Mouse (Mus musculus) neural tube, embryonic 14.5 days (tissue): ENCODE measurements around the gene Cst11. TPM values are rescaled to one million over a fixed set of nuclear protein-coding genes. Genes with fewer than 3 reads are reported as not detected.
"Not testable (repeated sequence)": the region's sequence is repeated elsewhere in the genome, so short reads cannot be mapped to it uniquely, and the experiment has no call there.

Experiments used
- ATAC-seq: fragments of 200-750 bp; cut with Nextera tagmentation; 2 replicates; pipeline ENCODE4 v1.8.0; 2017; ENCODE audit warnings: low read depth, mild to moderate bottlenecking, moderate TSS enrichment, moderate library complexity
- H3K27ac ChIP-seq: fragments of 300-500 bp; sonication (generic); 2 replicates; pipeline ENCODE4 v1.5.1; 2014; ENCODE audit warnings: low read depth, mild to moderate bottlenecking, control low read depth, low read length, moderate library complexity, mixed read lengths
- H3K27me3 ChIP-seq: fragments of 300-500 bp; sonication (generic); 2 replicates; pipeline ENCODE4 v1.6.1; 2014; ENCODE audit warnings: low read length; ENCODE audit not compliant: control insufficient read depth, insufficient read depth
- H3K36me3 ChIP-seq: fragments of 300-500 bp; sonication (generic); 2 replicates; pipeline ENCODE4 v1.6.1; 2014; ENCODE audit warnings: low read length, mixed read lengths; ENCODE audit not compliant: control insufficient read depth, insufficient read depth
- H3K4me1 ChIP-seq: fragments of 300-500 bp; sonication (generic); 2 replicates; pipeline ENCODE4 v1.6.1; 2014; ENCODE audit warnings: low read length; ENCODE audit not compliant: control insufficient read depth, insufficient read depth
- H3K4me2 ChIP-seq: fragments of 300-500 bp; sonication (generic); 2 replicates; pipeline ENCODE4 v1.6.1; 2014; ENCODE audit warnings: mild to moderate bottlenecking, low read depth, low read length, control low read depth
- H3K4me3 ChIP-seq: fragments of 300-500 bp; sonication (generic); 2 replicates; pipeline ENCODE4 v1.5.1; 2014; ENCODE audit warnings: low read depth, low read length, control low read depth, mixed read lengths
- H3K9ac ChIP-seq: fragments of 300-500 bp; sonication (generic); replicated peaks from 2 replicates; pipeline ENCODE4 v1.6.1; 2014; ENCODE audit warnings: low read depth, mild to moderate bottlenecking, control low read depth, low read length, mixed read lengths
- H3K9me3 ChIP-seq: fragments of 300-500 bp; sonication (generic); 2 replicates; pipeline ENCODE4 v1.6.1; 2016; ENCODE audit warnings: low read length; ENCODE audit not compliant: control insufficient read depth
- WGBS: fragments of 180-500 bp; shearing (Covaris S2); extraction: QIAGEN DNeasy Blood & Tissue Kit; methylation state at CpG from one replicate; pipeline ENCODE4 v1.1.7; 2014; 5-methylcytosine and 5-hydroxymethylcytosine counted together
- polyA plus RNA-seq: library from polyadenylated mRNA; unstranded; fragments of >200 nt; fragmentation: Nextera tagmentation; extraction: Ambion mirVana; gene quantifications from 2 replicates; pipeline ENCODE4 v1.2.1, GENCODE M21; 2014

Gene Cst11
- polyA plus RNA-seq, result not detected in 2 replicates

DNA sequence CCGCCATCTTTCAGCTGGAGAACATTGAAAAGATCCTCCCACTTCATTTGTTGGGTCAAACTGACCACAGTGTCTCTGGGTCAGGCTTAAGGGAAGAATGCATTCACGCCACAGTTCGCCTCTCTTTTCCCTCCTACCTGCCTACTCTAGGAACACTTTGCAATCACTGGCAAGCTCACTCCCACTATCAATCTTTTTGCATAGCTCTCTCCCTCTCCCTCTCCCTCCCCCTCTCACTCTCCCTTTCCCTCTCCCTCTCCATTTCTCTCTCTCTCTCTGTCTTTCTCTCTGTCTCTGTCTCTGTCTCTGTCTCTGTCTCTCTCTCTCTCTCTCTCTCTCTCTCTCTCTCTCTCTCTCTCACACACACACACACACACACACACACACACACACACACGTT lies at the start of gene Cst11:
Gene Cst11, minus strand, starts transcription at position 101 of the 400 bp plus-strand sequence.
- H3K4me3 ChIP-seq, H3K27ac ChIP-seq, H3K9me3 ChIP-seq, ATAC-seq, H3K36me3 ChIP-seq, H3K9ac ChIP-seq, H3K4me1 ChIP-seq, H3K4me2 ChIP-seq, H3K27me3 ChIP-seq: not testable (repeated sequence)
- WGBS, result 85% methylated on average over 4 of the region's 4 CpGs

- no peaks in the 10 kb centered on the region for H3K27me3 ChIP-seq
- H3K9ac ChIP-seq, result no peak within 1 kb of the TSS
- H3K9me3 ChIP-seq, result no peaks in the 10 kb centered on the region
- H3K4me2 ChIP-seq, result no peak within 1 kb of the TSS
- no peak within 1 kb of the TSS for H3K4me3 ChIP-seq
- no peaks in the 10 kb centered on the region for H3K36me3 ChIP-seq
- no peak within 1 kb of the TSS for H3K27ac ChIP-seq
- ATAC-seq, result no peak
- no peaks in the 10 kb centered on the region for H3K4me1 ChIP-seq
Measured at GRCm38 (mm10) chr2:148819909-148820308, 48.6 kb upstream of the Cst11 start, which contains the start of gene Cst13. TSS of gene Cst13 (plus strand) at chr2:148820081.

- ATAC-seq, result no peak
- no peak overlapping the region for H3K4me3 ChIP-seq
- no peak overlapping the region for H3K9ac ChIP-seq
- no peaks in the 10 kb centered on the region for H3K9me3 ChIP-seq
- H3K4me1 ChIP-seq, result no peaks in the 10 kb centered on the region
- WGBS, result 73% methylated on average over 6 of the region's 6 CpGs
- H3K27ac ChIP-seq, result no peak overlapping the region
- no peaks in the 10 kb centered on the region for H3K36me3 ChIP-seq
- H3K27me3 ChIP-seq, result no peaks in the 10 kb centered on the region
- H3K4me2 ChIP-seq, result no peak overlapping the region
Measured at GRCm38 (mm10) chr2:148806696-148807095, 35.4 kb upstream of the Cst11 start.

DNA sequence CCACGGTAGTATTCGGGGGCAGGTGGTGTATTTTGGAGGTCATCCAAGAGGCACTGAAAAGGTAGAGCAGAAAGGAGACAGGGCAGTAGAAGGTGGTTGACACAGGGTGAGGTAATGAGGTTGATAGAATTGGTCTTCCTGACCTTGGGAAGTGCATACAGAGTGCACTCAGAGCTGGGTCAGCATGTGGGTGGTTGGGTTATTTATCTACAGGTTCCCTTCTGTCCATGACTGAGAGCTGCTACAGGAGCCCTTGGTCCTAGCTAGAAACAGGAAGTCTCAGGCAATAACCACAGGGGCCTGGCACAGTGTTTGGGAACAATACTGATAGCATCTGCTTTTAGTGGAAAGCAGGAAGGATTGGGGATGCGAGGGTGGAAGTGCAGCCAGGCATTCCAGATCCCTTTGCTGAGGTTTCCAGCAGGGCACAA lies 30.2 kb upstream of the Cst11 start:
- no peaks in the 10 kb centered on the region for H3K4me1 ChIP-seq
- H3K27ac ChIP-seq, result no peak overlapping the region
- H3K36me3 ChIP-seq, result no peaks in the 10 kb centered on the region
- H3K4me3 ChIP-seq, result no peak overlapping the region
- 75% methylated on average over 3 of the region's 3 CpGs for WGBS
- no peak overlapping the region for H3K9ac ChIP-seq
- no peak overlapping the region for H3K4me2 ChIP-seq
- no peaks in the 10 kb centered on the region for H3K27me3 ChIP-seq
- H3K9me3 ChIP-seq, result no peaks in the 10 kb centered on the region
- no peak for ATAC-seq

DNA sequence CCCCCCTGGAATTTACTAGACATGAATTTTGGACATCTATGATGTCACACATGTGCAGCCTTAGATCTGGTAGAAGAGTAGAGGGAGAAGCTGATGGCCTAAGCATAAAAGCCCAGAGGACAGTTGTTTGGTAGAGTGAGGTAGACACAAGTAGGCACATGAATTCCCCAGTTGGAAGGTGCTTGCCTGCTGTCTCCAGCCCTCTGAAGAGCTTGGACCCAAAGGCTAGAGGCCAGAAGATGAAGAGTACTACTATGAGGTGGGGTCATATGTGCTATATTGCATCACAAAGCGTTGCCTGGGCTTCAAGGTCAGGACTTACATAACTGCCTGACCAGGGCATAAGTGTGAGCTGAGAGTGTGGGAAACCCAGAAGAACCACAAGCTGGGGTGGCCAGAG lies 27.2 kb upstream of the Cst11 start, which contains the start of gene Cst8:
Gene Cst8, plus strand, starts transcription at position 301 of the 400 bp plus-strand sequence.
- no peaks in the 10 kb centered on the region for H3K27me3 ChIP-seq
- no peak within 1 kb of the TSS for H3K4me2 ChIP-seq
- no peak within 1 kb of the TSS for H3K4me3 ChIP-seq
- no peaks in the 10 kb centered on the region for H3K4me1 ChIP-seq
- 93% methylated on average over 1 of the region's 1 CpGs for WGBS
- no peak within 1 kb of the TSS for H3K27ac ChIP-seq
- H3K9me3 ChIP-seq, result no peaks in the 10 kb centered on the region
- no peak within 1 kb of the TSS for H3K9ac ChIP-seq
- ATAC-seq, result no peak
- H3K36me3 ChIP-seq, result no peaks in the 10 kb centered on the region

DNA sequence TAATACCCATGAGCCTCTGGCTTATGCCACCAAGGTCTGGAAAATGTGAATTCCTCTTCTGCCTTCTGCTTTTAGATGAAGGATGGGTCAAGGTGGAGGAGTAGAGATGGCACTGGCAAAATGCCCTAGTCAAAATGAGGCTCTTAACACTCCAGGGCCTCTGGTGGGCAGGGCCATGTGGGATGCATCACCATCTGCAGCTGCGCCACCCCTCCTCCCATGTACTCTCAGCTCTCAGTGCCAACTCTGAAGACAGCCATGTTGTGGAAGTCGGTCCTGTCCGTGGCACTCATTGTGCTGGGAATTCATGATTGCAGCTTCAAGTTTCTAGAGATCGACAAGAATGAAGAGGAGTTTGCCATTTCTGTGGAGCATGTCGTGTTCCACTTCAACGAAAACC lies 17.8 kb upstream of the Cst11 start, which contains the start of gene Cst12:
Gene Cst12, plus strand, starts transcription at position 220 of the 400 bp plus-strand sequence.
- Histone ChIP-seq H3K4me3 (no peak within 1 kb of the TSS), H3K9ac (no peak within 1 kb of the TSS), H3K4me1 (no peaks in the 10 kb centered on the region), H3K27ac (no peak within 1 kb of the TSS), H3K36me3 (no peaks in the 10 kb centered on the region), H3K27me3 (no peaks in the 10 kb centered on the region), H3K4me2 (no peak within 1 kb of the TSS), H3K9me3 (no peaks in the 10 kb centered on the region)
- no peak for ATAC-seq
- 95% methylated on average over 6 of the region's 6 CpGs for WGBS

GRCm38 (mm10) chr2:148781709-148782108 lies 10.4 kb upstream of the Cst11 start, which contains the start of gene 8030411F24Rik:
TSS of gene 8030411F24Rik (plus strand) at chr2:148782009.
- ATAC-seq, result no peak
- Histone ChIP-seq H3K9ac (no peak within 1 kb of the TSS), H3K27ac (no peak within 1 kb of the TSS), H3K4me3 (no peak within 1 kb of the TSS), H3K36me3 (no peaks in the 10 kb centered on the region), H3K9me3 (no peaks in the 10 kb centered on the region), H3K4me2 (no peak within 1 kb of the TSS), H3K27me3 (no peaks in the 10 kb centered on the region), H3K4me1 (no peaks in the 10 kb centered on the region)
- 28% methylated on average over 1 of the region's 1 CpGs for WGBS

GRCm38 (mm10) chr2:148763648-148764388 lies 7.5 kb downstream of the Cst11 start:
- Histone ChIP-seq H3K4me2 (no peak overlapping the region), H3K4me1 (no peaks in the 10 kb centered on the region), H3K27ac (no peak overlapping the region), H3K36me3 (no peaks in the 10 kb centered on the region), H3K27me3 (no peaks in the 10 kb centered on the region), H3K9ac (no peak overlapping the region), H3K9me3 (no peaks in the 10 kb centered on the region), H3K4me3 (no peak overlapping the region)
- ATAC-seq, result no peak
- 100% methylated on average over 1 of the region's 1 CpGs for WGBS

DNA sequence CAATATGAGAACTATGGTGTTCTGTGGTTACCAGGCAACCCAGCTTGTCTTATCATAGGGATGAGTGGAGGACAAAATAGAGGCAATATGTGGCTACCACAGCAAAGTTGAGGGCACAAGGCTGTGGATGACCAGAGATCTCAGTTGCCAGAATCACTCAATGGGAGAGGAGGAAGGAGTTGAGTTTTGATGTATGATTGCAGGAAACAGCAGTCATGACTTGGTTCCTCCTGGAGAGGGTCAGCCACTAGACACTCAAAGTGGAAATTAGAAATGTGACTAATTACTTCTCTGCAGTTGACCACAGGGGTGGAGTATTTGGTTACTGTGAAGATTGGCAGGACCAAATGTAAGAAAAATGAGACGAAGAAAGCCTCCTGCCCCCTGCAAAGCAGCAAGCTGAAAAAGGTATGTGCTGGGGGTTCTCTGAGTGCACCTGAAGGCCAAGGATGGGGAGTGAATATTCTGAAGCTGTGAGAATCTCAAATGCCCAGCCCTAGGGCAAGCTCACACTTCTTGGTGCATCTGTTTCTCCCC lies 16.9 kb downstream of the Cst11 start:
- Histone ChIP-seq H3K4me2 (no peak overlapping the region), H3K27ac (no peak overlapping the region), H3K9ac (no peak overlapping the region), H3K4me1 (no peaks in the 10 kb centered on the region), H3K4me3 (no peak overlapping the region), H3K27me3 (no peaks in the 10 kb centered on the region), H3K36me3 (no peaks in the 10 kb centered on the region), H3K9me3 (no peaks in the 10 kb centered on the region)
- WGBS, result 71% methylated on average over 1 of the region's 1 CpGs
- ATAC-seq, result no peak
